Mouse (Mus musculus): ENCODE measurements around the gene Ier5l. TPM values are rescaled to one million over a fixed set of nuclear protein-coding genes. Genes with fewer than 3 reads are reported as not detected.

The Ier5l gene
- total and polyA plus RNA-seq, 3 experiments: 0.31 to 0.98 (median 0.51) TPM

DNA sequence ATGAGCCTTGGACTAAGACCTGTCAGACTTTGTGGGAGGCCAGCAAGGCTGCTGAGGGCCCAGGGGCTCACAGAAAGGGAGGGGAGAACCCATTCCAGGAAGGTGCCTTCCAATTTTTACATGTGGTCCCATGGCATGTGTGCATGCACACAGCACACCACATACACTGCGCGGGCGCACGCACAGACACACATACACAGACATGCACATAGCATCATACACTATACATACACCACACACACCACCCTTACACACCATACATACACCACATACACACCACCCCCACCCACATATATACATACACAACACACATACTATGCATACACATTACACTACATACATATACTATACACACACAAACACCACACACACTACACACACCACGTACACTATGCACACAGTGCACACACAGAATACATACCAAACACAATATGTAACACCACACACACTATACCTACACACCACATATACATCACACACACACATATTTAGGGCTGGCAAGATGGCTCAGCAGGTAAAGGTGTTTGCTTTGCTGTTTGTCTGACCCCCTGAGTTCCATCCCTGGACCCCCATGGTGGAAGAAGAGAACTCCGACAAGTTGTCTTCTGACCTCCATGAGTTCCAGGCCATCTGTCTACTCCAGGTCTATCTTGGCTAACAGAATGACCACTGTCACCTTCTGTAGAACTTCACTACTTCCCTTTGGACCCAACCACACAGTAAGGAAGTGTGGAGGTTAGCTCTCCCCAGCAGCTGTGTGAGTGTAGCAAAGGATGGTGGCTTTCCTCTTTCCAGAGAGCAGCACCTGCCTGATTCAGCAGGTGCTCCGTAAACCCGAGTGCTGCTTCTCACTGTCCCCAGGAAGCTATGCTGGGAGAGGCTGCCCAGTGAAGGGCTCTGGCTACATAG lies 21.2 kb upstream of the Ier5l start:
- dilution Hi-C loops (cut with MboI; ENCODE audit: extremely low pct_ligation_motif_present, extremely low pct_unique_long_range_greater_than_20kb, low sequenced_read_pairs) (no loop called here), in situ Hi-C loops (cut with MboI; ENCODE audit: low pct_ligation_motif_present, low pct_unique_long_range_greater_than_20kb, low sequenced_read_pairs) (no loop called here)
- Histone ChIP-seq H3K4me3 (replicated peaks in 1 of 3; ENCODE audit: low read depth in 2 of 3, low read length in 2 of 3, poor library complexity in 1 of 3) (no peak overlapping the region), H3K4me2 (ENCODE audit: insufficient read depth, low read depth, poor library complexity, severe bottlenecking) (no peak overlapping the region), H3K27ac (ENCODE audit: insufficient read depth, low read depth) (no peak overlapping the region), H3K36me3 (replicated peaks in 1 of 2; ENCODE audit: control insufficient read depth in 1 of 2, insufficient read depth in 1 of 2, low read length in 1 of 2) (no peaks in the 10 kb centered on the region), H3K9me3 (replicated peaks; ENCODE audit: low read length) (peaks cover 9% of the 10 kb centered on the region), H3K4me1 (ENCODE audit: control insufficient read depth in 1 of 2, insufficient read depth in 2 of 2) (peaks cover 24 to 34% of the 10 kb centered on the region in 2 experiments), H3K79me2 (replicated peaks; ENCODE audit: control insufficient read depth, extremely low read depth, insufficient read depth, poor library complexity, severe bottlenecking) (no peaks in the 10 kb centered on the region), H3K9ac (ENCODE audit: insufficient read depth, low read depth) (no peak overlapping the region), H3K27me3 (replicated peaks) (no peaks in the 10 kb centered on the region)
- no peak for TF ChIP-seq NELFE (IDR thresholded peaks at IDR 0.05; ENCODE audit: low read depth, low read length)
- no peak for TF ChIP-seq SMC3 (IDR thresholded peaks at IDR 0.05; ENCODE audit: low read depth, low read length)
- no peak for TF ChIP-seq GABPA (IDR thresholded peaks at IDR 0.05; ENCODE audit: insufficient replicate concordance, low read depth, low read length)
- TF ChIP-seq TBP (conservative IDR thresholded peaks at IDR 0.05; ENCODE audit: low read depth, low read length): no peak
- TF ChIP-seq USF1 (IDR thresholded peaks at IDR 0.05; ENCODE audit: low read depth, low read length): no peak
- TF ChIP-seq SIN3A (IDR thresholded peaks at IDR 0.05; ENCODE audit: low read length): no peak
- no peak for TF ChIP-seq MEF2A (IDR thresholded peaks at IDR 0.05; ENCODE audit: borderline replicate concordance, low read depth, low read length)
- no peak for TF ChIP-seq ZKSCAN1 (IDR thresholded peaks at IDR 0.05; ENCODE audit: borderline replicate concordance, low read depth, low read length)
- no peak for TF ChIP-seq ETS1 (conservative IDR thresholded peaks at IDR 0.05; ENCODE audit: low read depth, low read length)
- no peak for TF ChIP-seq USF2 (conservative IDR thresholded peaks at IDR 0.05; ENCODE audit: low read depth, low read length)
- no peak for DNase-seq (ENCODE audit: extremely low read depth)

DNA sequence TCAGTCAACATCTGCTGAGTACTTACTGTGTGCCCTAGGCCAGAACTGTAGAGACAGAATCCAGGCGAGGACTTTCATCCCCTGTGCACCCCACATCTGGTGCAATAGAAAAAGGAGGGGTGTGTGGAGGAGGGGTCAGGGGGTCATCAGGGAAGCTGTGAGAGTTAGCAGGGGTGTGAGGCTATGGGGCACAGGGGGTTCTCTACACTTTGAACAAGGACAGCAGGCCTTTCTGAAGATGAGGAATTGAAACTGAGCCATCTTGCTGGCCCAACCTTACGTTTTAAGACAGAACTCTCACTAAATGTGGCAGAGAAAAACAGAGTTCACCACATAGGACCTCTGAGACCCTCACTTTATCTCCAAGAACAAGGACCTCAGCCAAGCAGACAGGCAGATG lies 16.4 kb upstream of the Ier5l start:
- H3K9me3 ChIP-seq (replicated peaks; ENCODE audit: low read length): no peaks in the 10 kb centered on the region
- no peak overlapping the region for H3K4me2 ChIP-seq (ENCODE audit: insufficient read depth, low read depth, poor library complexity, severe bottlenecking)
- dilution Hi-C loops (cut with MboI; ENCODE audit: extremely low pct_ligation_motif_present, extremely low pct_unique_long_range_greater_than_20kb, low sequenced_read_pairs) (no loop called here), in situ Hi-C loops (cut with MboI; ENCODE audit: low pct_ligation_motif_present, low pct_unique_long_range_greater_than_20kb, low sequenced_read_pairs) (no loop called here)
- no peak overlapping the region for H3K27ac ChIP-seq (ENCODE audit: insufficient read depth, low read depth)
- no peak overlapping the region for H3K4me3 ChIP-seq (replicated peaks in 1 of 3; ENCODE audit: low read depth in 2 of 3, low read length in 2 of 3, poor library complexity in 1 of 3)
- peaks cover 5% of the 10 kb centered on the region for H3K27me3 ChIP-seq (replicated peaks)
- H3K79me2 ChIP-seq (replicated peaks; ENCODE audit: control insufficient read depth, extremely low read depth, insufficient read depth, poor library complexity, severe bottlenecking): no peaks in the 10 kb centered on the region
- no peak overlapping the region for H3K9ac ChIP-seq (ENCODE audit: insufficient read depth, low read depth)
- peaks cover 11 to 31% of the 10 kb centered on the region in 2 experiments for H3K4me1 ChIP-seq (ENCODE audit: control insufficient read depth in 1 of 2, insufficient read depth in 2 of 2)
- no peaks in the 10 kb centered on the region for H3K36me3 ChIP-seq (replicated peaks in 1 of 2; ENCODE audit: control insufficient read depth in 1 of 2, insufficient read depth in 1 of 2, low read length in 1 of 2)
- TF ChIP-seq MXI1 (IDR thresholded peaks at IDR 0.05; ENCODE audit: low read depth, low read length) (no peak), CHD2 (IDR thresholded peaks at IDR 0.05; ENCODE audit: low read length) (no peak), SMC3 (IDR thresholded peaks at IDR 0.05; ENCODE audit: low read depth, low read length) (no peak), NRF1 (IDR thresholded peaks at IDR 0.05; ENCODE audit: low read depth, low read length) (no peak), IRF4 (IDR thresholded peaks at IDR 0.05; ENCODE audit: low read depth, low read length) (peak; percentile 89), ETS1 (conservative IDR thresholded peaks at IDR 0.05; ENCODE audit: low read depth, low read length) (no peak), GABPA (IDR thresholded peaks at IDR 0.05; ENCODE audit: insufficient replicate concordance, low read depth, low read length) (no peak), CHD1 (IDR thresholded peaks at IDR 0.05; ENCODE audit: low read depth, low read length) (no peak), NELFE (IDR thresholded peaks at IDR 0.05; ENCODE audit: low read depth, low read length) (no peak), MAZ (IDR thresholded peaks at IDR 0.05; ENCODE audit: low read depth, low read length) (no peak), EP300 (IDR thresholded peaks at IDR 0.05; ENCODE audit: low read length) (peak; percentile 59), CTCF (conservative IDR thresholded peaks at IDR 0.05 in 1 of 2, IDR thresholded peaks at IDR 0.05 in 1 of 2; ENCODE audit: low read depth in 2 of 2, low read length in 2 of 2) (no peak), JUND (conservative IDR thresholded peaks at IDR 0.05; ENCODE audit: low read depth, low read length) (no peak), POLR2A (IDR thresholded peaks at IDR 0.05; ENCODE audit: low read depth, low read length) (no peak), POLR2AphosphoS2 (IDR thresholded peaks at IDR 0.05; ENCODE audit: low read depth, low read length) (no peak), MEF2A (IDR thresholded peaks at IDR 0.05; ENCODE audit: borderline replicate concordance, low read depth, low read length) (no peak), ZMIZ1 (IDR thresholded peaks at IDR 0.05; ENCODE audit: low read depth, low read length) (no peak)
- no peak for DNase-seq (ENCODE audit: extremely low read depth)
